22 mouse cellular contexts compared by ENCODE assay signal in genomic region chr5:121106913-121107312, GRCm38 (mm10).
DNase-seq lines count a peak whose midpoint lies in the region; TF ChIP-seq lines count a peak whose summit lies in the region.
"Had no signal": no experiment of that assay in that cellular context is flagged by ENCODE, and none has a peak within 500 bp of the region (broad histone marks: within the 10 kb centered on the region; RNA-seq: fewer than 3 reads in every experiment).

No protein-coding gene starts in this region.

- TF ChIP-seq POLR2A in testis, adult 2 months (IDR thresholded peaks at IDR 0.05; ENCODE audit: control insufficient read depth, low read depth, low read length) = no peak

- H3K27me3 ChIP-seq in testis, adult 2 months (ENCODE audit: control insufficient read depth, insufficient read depth, low read length) = no peaks in the 10 kb centered on the region
- H3K27me3 ChIP-seq: embryonic facial prominence, embryonic 12.5 days; hindbrain, embryonic 15.5 days; lung, embryonic 15.5 days; Patski; stomach, embryonic 15.5 days had no signal

- H3K36me3 ChIP-seq in testis, adult 2 months (ENCODE audit: control insufficient read depth, insufficient read depth, low read length) = no peaks in the 10 kb centered on the region
- H3K36me3 ChIP-seq: embryonic facial prominence, embryonic 12.5 days; hindbrain, embryonic 15.5 days; lung, embryonic 15.5 days; midbrain, embryonic 10.5 days; stomach, embryonic 15.5 days had no signal

- no peak for DNase-seq in testis, postnatal 10 days (ENCODE audit: low spot score)
- DNase-seq in induced T-regulatory cell, adult 2 months (ENCODE audit: low read depth) = peak; percentile 93
- DNase-seq in spleen, adult 18-20 months = peak; percentile 33 to 34
- DNase-seq in thymus, postnatal 4 days = peak; percentile 16
- no peak for DNase-seq in gastrocnemius, postnatal 25 days
- DNase-seq in retina, embryonic 14.5 days (ENCODE audit: low spot score) = no peak
- no peak for DNase-seq in adrenal gland, postnatal 25 days
- DNase-seq: cerebellum, adult 11 months; cerebellum, postnatal 36 days; gastrocnemius, postnatal 10 days; heart, postnatal 10 days; kidney, adult 8-10 months; liver; right cerebral cortex, postnatal 14 days had no signal

- H3K27ac ChIP-seq in testis, adult 2 months (ENCODE audit: control insufficient read depth, insufficient read depth, low read depth, low read length) = no peak overlapping the region
- H3K27ac ChIP-seq: embryonic facial prominence, embryonic 12.5 days; hindbrain, embryonic 15.5 days; lung, embryonic 15.5 days; midbrain, embryonic 10.5 days; stomach, embryonic 15.5 days had no signal

- H3K4me3 ChIP-seq in testis, adult 2 months (ENCODE audit: control insufficient read depth, low read depth, low read length) = peak overlapping the region; percentile 29; the same call in 1 of the 2 replicates
- H3K4me3 ChIP-seq: embryonic facial prominence, embryonic 12.5 days; hindbrain, embryonic 15.5 days; lung, embryonic 15.5 days; midbrain, embryonic 10.5 days; myocyte; stomach, embryonic 15.5 days had no signal

- no peak for TF ChIP-seq CTCF in testis, adult 2 months (IDR thresholded peaks at IDR 0.05; ENCODE audit: control insufficient read depth, insufficient read depth, insufficient replicate concordance, low read depth, low read length)

- peaks cover 4% of the 10 kb centered on the region for H3K4me1 ChIP-seq in testis, adult 2 months (ENCODE audit: control insufficient read depth, insufficient read depth, low read length)
- H3K4me1 ChIP-seq: embryonic facial prominence, embryonic 12.5 days; hindbrain, embryonic 15.5 days; lung, embryonic 15.5 days; midbrain, embryonic 10.5 days; stomach, embryonic 15.5 days had no signal

Comparison
In these comparisons a context has a peak if more than half of its experiments do, and no peak if none do; other contexts are left out.
1. DNase-seq: peak in induced T-regulatory cell, adult 2 months (single experiment), spleen, adult 18-20 months (2 of 2) and thymus, postnatal 4 days (single experiment); none in testis, postnatal 10 days (single experiment), gastrocnemius, postnatal 25 days (single experiment), retina, embryonic 14.5 days (single experiment) and adrenal gland, postnatal 25 days (single experiment).